7 mouse cellular contexts compared by ENCODE assay signal in the genomic region with DNA sequence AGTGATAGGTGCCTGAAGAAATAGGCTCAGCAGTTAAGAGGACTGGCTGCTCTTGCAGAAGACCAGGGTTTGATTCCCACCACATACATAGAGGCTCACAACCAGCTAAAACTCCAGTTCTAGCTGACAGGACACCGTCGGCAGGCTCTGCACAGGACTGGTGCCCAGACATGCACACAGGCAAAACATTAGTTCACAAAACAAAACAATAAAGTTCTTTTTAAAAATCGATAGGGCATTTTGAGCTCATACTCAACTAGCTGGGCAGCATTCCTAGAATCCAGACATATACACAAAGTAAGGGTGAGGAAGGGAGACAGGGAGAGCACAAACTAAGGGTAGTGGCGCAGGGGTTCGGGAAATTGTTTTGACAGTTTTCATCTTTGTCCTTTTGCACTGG. TPM values are rescaled to one million over a fixed set of nuclear protein-coding genes. Genes with fewer than 3 reads are reported as not detected.
DNase-seq lines count a peak whose midpoint lies in the region; ATAC-seq and TF ChIP-seq lines count a peak whose summit lies in the region.

No protein-coding gene starts in this region.

- DNase-seq in lung, postnatal 14 days: no peak
- DNase-seq in forebrain, embryonic 10.5 days (ENCODE audit: extremely low spot score, low spot score): no peak
- peak; percentile 34 for DNase-seq in naive thymus-derived CD4-positive, alpha-beta T cell, adult 2 months (ENCODE audit: low read depth)
- no peak for DNase-seq in gastrocnemius, postnatal 14 days

- H3K27me3 ChIP-seq in lung, embryonic 15.5 days: no peaks in the 10 kb centered on the region
- H3K27me3 ChIP-seq in forebrain, embryonic 10.5 days (ENCODE audit: poor library complexity, severe bottlenecking): no peaks in the 10 kb centered on the region
- no peaks in the 10 kb centered on the region for H3K27me3 ChIP-seq in intestine, postnatal 0 days (replicated peaks; ENCODE audit: control insufficient read depth, insufficient read depth, low read length)

- intact Hi-C loops in gastrocnemius, postnatal 14 days (cut with DNase I; ENCODE audit: low total_unique reads): no loop called here

- peak overlapping the region; percentile 98 for H3K27ac ChIP-seq in lung, embryonic 15.5 days
- H3K27ac ChIP-seq in forebrain, embryonic 10.5 days: 0 out of 2 replicates have a peak overlapping the region, but pooled peaks have one; percentile 94
- H3K27ac ChIP-seq in intestine, postnatal 0 days (ENCODE audit: low read depth, low read length): peak overlapping the region; percentile 97

- H3K9me3 ChIP-seq in lung, embryonic 15.5 days: no peaks in the 10 kb centered on the region
- H3K9me3 ChIP-seq in forebrain, embryonic 10.5 days: no peaks in the 10 kb centered on the region
- H3K9me3 ChIP-seq in intestine, postnatal 0 days (ENCODE audit: control insufficient read depth): no peaks in the 10 kb centered on the region

- 43% methylated on average over 5 of the region's 5 CpGs for WGBS in lung, embryonic 15.5 days
- 65% methylated on average over 5 of the region's 5 CpGs for WGBS in forebrain, embryonic 10.5 days
- WGBS in intestine, postnatal 0 days: 47% methylated on average over 5 of the region's 5 CpGs

- H3K9ac ChIP-seq in lung, embryonic 15.5 days: 0 out of 2 replicates have a peak overlapping the region, but pooled peaks have one; percentile 66
- H3K9ac ChIP-seq in intestine, postnatal 0 days (ENCODE audit: low read depth, low read length): peak overlapping the region; percentile 97; the same call in 1 of the 2 replicates

- H3K36me3 ChIP-seq in lung, embryonic 15.5 days: no peaks in the 10 kb centered on the region
- no peaks in the 10 kb centered on the region for H3K36me3 ChIP-seq in forebrain, embryonic 10.5 days (replicated peaks)
- H3K36me3 ChIP-seq in intestine, postnatal 0 days (ENCODE audit: control insufficient read depth, insufficient read depth): no peaks in the 10 kb centered on the region

- ATAC-seq in lung, embryonic 15.5 days (ENCODE audit: borderline replicate concordance, extremely low read depth, low FRiP score, low TSS enrichment): no peak
- no peak for ATAC-seq in intestine, postnatal 0 days
- ATAC-seq in frontal cortex, adult (ENCODE audit: low TSS enrichment): no peak

- TF ChIP-seq CTCF in intestine, postnatal 0 days (IDR thresholded peaks at IDR 0.05; ENCODE audit: low read depth): no peak

- peak overlapping the region; percentile 78 for H3K4me2 ChIP-seq in lung, embryonic 15.5 days
- H3K4me2 ChIP-seq in intestine, postnatal 0 days (replicated peaks; ENCODE audit: low read depth): peak overlapping the region; percentile 80

- peak overlapping the region; percentile 98 for H3K4me3 ChIP-seq in lung, embryonic 15.5 days
- H3K4me3 ChIP-seq in forebrain, embryonic 10.5 days: peak overlapping the region; percentile 97
- peak overlapping the region; percentile 98; the same call in 1 of the 2 replicates for H3K4me3 ChIP-seq in intestine, postnatal 0 days (ENCODE audit: low read depth, low read length)

- H3K4me1 ChIP-seq in lung, embryonic 15.5 days: peaks cover 20% of the 10 kb centered on the region
- peaks cover 34% of the 10 kb centered on the region for H3K4me1 ChIP-seq in forebrain, embryonic 10.5 days
- H3K4me1 ChIP-seq in intestine, postnatal 0 days (replicated peaks; ENCODE audit: control insufficient read depth, insufficient read depth, low read length): 0 out of 2 replicates have a peak, but pooled peaks cover 7% of the 10 kb centered on the region

RNA-seq across cellular contexts. Expression of a gene that starts 1.4 kb away (rescaled TPM):
- polyA plus RNA-seq in lung, embryonic 15.5 days (2015; fragmentation: Nextera tagmentation; extraction: Ambion mirVana): 37.1 and 39.4 TPM in 2 replicates
- 51.3 and 51.5 TPM in 2 replicates for polyA plus RNA-seq in forebrain, embryonic 10.5 days (2016; fragmentation: Nextera tagmentation; extraction: Ambion mirVana)
- 64.1 and 72.3 TPM in 2 replicates for polyA plus RNA-seq in intestine, postnatal 0 days (2015; fragmentation: Nextera tagmentation; extraction: Ambion mirVana)
- total RNA-seq in gastrocnemius, postnatal 14 days (2021): 100 to 1,000 TPM; 120 to 123 TPM

RNA-seq across cellular contexts. Expression of a gene that starts 26.2 kb away (rescaled TPM):
- polyA plus RNA-seq in lung, embryonic 15.5 days (2015; fragmentation: Nextera tagmentation; extraction: Ambion mirVana): 123 and 129 TPM in 2 replicates
- polyA plus RNA-seq in forebrain, embryonic 10.5 days (2016; fragmentation: Nextera tagmentation; extraction: Ambion mirVana): 357 and 379 TPM in 2 replicates
- 132 and 146 TPM in 2 replicates for polyA plus RNA-seq in intestine, postnatal 0 days (2015; fragmentation: Nextera tagmentation; extraction: Ambion mirVana)
- 10 to 100 TPM; 18.2 to 20.6 TPM for total RNA-seq in gastrocnemius, postnatal 14 days (2021)

RNA-seq across cellular contexts. Expression of a gene that starts 26.4 kb away (rescaled TPM):
- polyA plus RNA-seq in lung, embryonic 15.5 days (2015; fragmentation: Nextera tagmentation; extraction: Ambion mirVana): 379 and 404 TPM in 2 replicates
- 514 and 520 TPM in 2 replicates for polyA plus RNA-seq in forebrain, embryonic 10.5 days (2016; fragmentation: Nextera tagmentation; extraction: Ambion mirVana)
- polyA plus RNA-seq in intestine, postnatal 0 days (2015; fragmentation: Nextera tagmentation; extraction: Ambion mirVana): 228 and 239 TPM in 2 replicates
- total RNA-seq in gastrocnemius, postnatal 14 days (2021): 10 to 100 TPM; 19.9 to 21.9 TPM

RNA-seq across cellular contexts. Expression of a gene that starts 38.5 kb away (rescaled TPM):
- polyA plus RNA-seq in lung, embryonic 15.5 days (2015; fragmentation: Nextera tagmentation; extraction: Ambion mirVana): 258 and 287 TPM in 2 replicates
- 144 and 159 TPM in 2 replicates for polyA plus RNA-seq in forebrain, embryonic 10.5 days (2016; fragmentation: Nextera tagmentation; extraction: Ambion mirVana)
- polyA plus RNA-seq in intestine, postnatal 0 days (2015; fragmentation: Nextera tagmentation; extraction: Ambion mirVana): 370 and 400 TPM in 2 replicates
- total RNA-seq in gastrocnemius, postnatal 14 days (2021): 100 to 1,000 TPM; 541 to 581 TPM
